Mouse (Mus musculus) liver, adult 2 months (tissue): ENCODE measurements around the gene St6gal1.

Experiments used
- CTCF ChIP-seq: fragments of 200-500 bp; IDR thresholded peaks from 2 replicates; pipeline ENCODE4 v1.5.1; 2011; ENCODE audit warnings: low read depth, low read length, control low read depth
- POLR2A ChIP-seq: fragments of 200-500 bp; IDR thresholded peaks from 2 replicates; pipeline ENCODE4 v1.6.1; 2011; ENCODE audit warnings: low read length, control low read depth; ENCODE audit not compliant: insufficient read depth; ENCODE audit errors: extremely low read depth

DNA sequence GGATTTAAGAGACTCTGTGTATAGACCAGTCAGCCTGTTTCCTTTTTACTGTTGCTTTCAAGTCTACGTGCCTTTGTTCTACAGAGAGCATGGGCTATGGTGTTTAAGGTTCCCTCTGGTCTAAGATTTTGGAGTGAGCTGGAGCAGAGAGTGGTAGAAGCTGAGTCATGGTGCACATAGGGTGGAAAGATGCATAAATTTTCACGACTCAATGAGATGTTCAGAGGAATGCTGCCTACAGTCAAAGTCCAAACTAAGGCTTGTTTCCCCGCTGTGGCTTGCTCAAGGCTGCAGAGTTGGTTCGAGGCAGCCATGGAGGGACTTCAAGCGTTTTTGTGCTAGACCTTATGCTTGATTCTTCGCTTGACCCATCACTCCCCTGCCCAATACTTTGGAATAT is 96.0 kb downstream of the St6gal1 start:
- no peak for TF ChIP-seq CTCF
- TF ChIP-seq POLR2A = no peak
